Comparison of ENCODE assay signal across 8 mouse cellular contexts in genomic region chrX:135993192-135993594, GRCm38 (mm10). TPM values are rescaled to one million over a fixed set of nuclear protein-coding genes. Genes with fewer than 3 reads are reported as not detected.
A peak's percentile ranks its signal among the peaks of the same experiment; 100 is the strongest.
DNase-seq lines count a peak whose midpoint lies in the region; ATAC-seq and TF ChIP-seq lines count a peak whose summit lies in the region.
"Not testable (repeated sequence)": the region's sequence is repeated elsewhere in the genome, so short reads cannot be mapped to it uniquely, and the experiment has no call there.

No protein-coding gene starts in this region.

- H3K27ac ChIP-seq in forebrain, embryonic 10.5 days: peak overlapping the region; percentile 76
- H3K27ac ChIP-seq in heart, embryonic 15.5 days; intestine, embryonic 15.5 days; liver, embryonic 11.5 days (ENCODE audit: low read depth, low read length); olfactory bulb, adult 2 months (ENCODE audit: insufficient read depth, low read depth, low read length): not testable (repeated sequence)

- WGBS in forebrain, embryonic 10.5 days: 22% methylated on average over 2 of the region's 3 CpGs
- 60% methylated on average over 2 of the region's 3 CpGs for WGBS in heart, embryonic 15.5 days
- WGBS in intestine, embryonic 15.5 days: 55% methylated on average over 2 of the region's 3 CpGs
- WGBS in liver, embryonic 11.5 days: 56% methylated on average over 2 of the region's 3 CpGs
- WGBS in olfactory bulb, adult 2 months: 52% methylated on average over 2 of the region's 3 CpGs

- H3K4me1 ChIP-seq in forebrain, embryonic 10.5 days: peaks cover 12% of the 10 kb centered on the region; the same call in 1 of the 2 replicates
- not testable (repeated sequence) for H3K4me1 ChIP-seq in heart, embryonic 15.5 days (replicated peaks); intestine, embryonic 15.5 days (replicated peaks); liver, embryonic 11.5 days (replicated peaks; ENCODE audit: control insufficient read depth, insufficient read depth, low read length); olfactory bulb, adult 2 months (ENCODE audit: control insufficient read depth, insufficient read depth, low read length)

- H3K9ac ChIP-seq in heart, embryonic 15.5 days; intestine, embryonic 15.5 days; liver, embryonic 11.5 days (ENCODE audit: low read depth, low read length): not testable (repeated sequence)

- H3K27me3 ChIP-seq in forebrain, embryonic 10.5 days (ENCODE audit: poor library complexity, severe bottlenecking): peaks cover 18% of the 10 kb centered on the region
- not testable (repeated sequence) for H3K27me3 ChIP-seq in heart, embryonic 15.5 days; intestine, embryonic 15.5 days (replicated peaks); liver, embryonic 11.5 days (replicated peaks; ENCODE audit: control insufficient read depth, insufficient read depth, low read length)

- H3K36me3 ChIP-seq in forebrain, embryonic 10.5 days (replicated peaks); heart, embryonic 15.5 days; intestine, embryonic 15.5 days; liver, embryonic 11.5 days (ENCODE audit: control insufficient read depth, insufficient read depth, low read length): not testable (repeated sequence)

- not testable (repeated sequence) for TF ChIP-seq POLR2A in olfactory bulb, adult 2 months (IDR thresholded peaks at IDR 0.05; ENCODE audit: insufficient read depth, low read depth, low read length)

- not testable (repeated sequence) for H3K9me3 ChIP-seq in forebrain, embryonic 10.5 days; heart, embryonic 15.5 days (replicated peaks); intestine, embryonic 15.5 days; liver, embryonic 11.5 days (ENCODE audit: control insufficient read depth, low read length)

- not testable (repeated sequence) for TF ChIP-seq CTCF in olfactory bulb, adult 2 months (IDR thresholded peaks at IDR 0.05; ENCODE audit: insufficient read depth, low read depth, low read length)

- ATAC-seq in CD4-positive, CD25-positive, alpha-beta regulatory T cell, adult 4 months: peak; percentile 41
- ATAC-seq in heart, embryonic 15.5 days (replicated peaks; ENCODE audit: insufficient number of reproducible peaks, insufficient read depth, low FRiP score, low read depth): peak; percentile 11; the same call in 1 of the 2 replicates
- ATAC-seq in intestine, embryonic 15.5 days: peak; percentile 90
- ATAC-seq in liver, embryonic 11.5 days (replicated peaks; ENCODE audit: low FRiP score): peak; percentile 83

- H3K4me3 ChIP-seq in forebrain, embryonic 10.5 days; heart, embryonic 15.5 days; intestine, embryonic 15.5 days (replicated peaks); liver, embryonic 11.5 days (ENCODE audit: low read depth, low read length): not testable (repeated sequence)
- peak overlapping the region; percentile 8; the same call in 1 of the 2 replicates for H3K4me3 ChIP-seq in olfactory bulb, adult 2 months (ENCODE audit: insufficient read depth, low read depth, low read length)

- peak; percentile 39 for DNase-seq in cerebellum, adult 9-11 months
- DNase-seq in forebrain, embryonic 10.5 days (ENCODE audit: extremely low spot score, low spot score): not testable (repeated sequence)
- peak; percentile 34 for DNase-seq in liver, embryonic 11.5 days (ENCODE audit: low spot score)
- peak; percentile 6 for DNase-seq in mesoderm, embryonic 11.5 days (ENCODE audit: low read depth, low spot score)

- not testable (repeated sequence) for H3K4me2 ChIP-seq in heart, embryonic 15.5 days; intestine, embryonic 15.5 days (replicated peaks); liver, embryonic 11.5 days

RNA-seq across cellular contexts. Expression of gene Arxes2, which starts 0.4 kb away (rescaled TPM):
- 1 to 10 TPM; 4.2 to 5.2 TPM for polyA plus RNA-seq in CD4-positive, CD25-positive, alpha-beta regulatory T cell, adult 4 months (2017; shearing (Covaris generic))
- polyA plus RNA-seq in forebrain, embryonic 10.5 days (2016; fragmentation: Nextera tagmentation; extraction: Ambion mirVana): 99.3 and 104 TPM in 2 replicates
- polyA plus RNA-seq in heart, embryonic 15.5 days (2015; fragmentation: Nextera tagmentation; extraction: Ambion mirVana): 58.6 and 61.2 TPM in 2 replicates
- polyA plus RNA-seq in intestine, embryonic 15.5 days (2015; fragmentation: Nextera tagmentation; extraction: Ambion mirVana): 73.9 and 86.6 TPM in 2 replicates
- 51.6 and 58.6 TPM in 2 replicates for polyA plus RNA-seq in liver, embryonic 11.5 days (2014; fragmentation: Nextera tagmentation; extraction: Ambion mirVana)
- not detected in 2 replicates for polyA plus RNA-seq in olfactory bulb, adult 2 months (2012; ENCODE audit: insufficient read depth, insufficient read length, low replicate concordance, missing spikeins)

RNA-seq across cellular contexts. Expression of gene Arxes1, which starts 40.0 kb away (rescaled TPM):
- polyA plus RNA-seq in CD4-positive, CD25-positive, alpha-beta regulatory T cell, adult 4 months (2017; shearing (Covaris generic)): not detected
- polyA plus RNA-seq in forebrain, embryonic 10.5 days (2016; fragmentation: Nextera tagmentation; extraction: Ambion mirVana): 41.1 and 43.5 TPM in 2 replicates
- polyA plus RNA-seq in heart, embryonic 15.5 days (2015; fragmentation: Nextera tagmentation; extraction: Ambion mirVana): 19.3 and 20.9 TPM in 2 replicates
- polyA plus RNA-seq in intestine, embryonic 15.5 days (2015; fragmentation: Nextera tagmentation; extraction: Ambion mirVana): 26.7 and 32.3 TPM in 2 replicates
- 29.4 and 32.8 TPM in 2 replicates for polyA plus RNA-seq in liver, embryonic 11.5 days (2014; fragmentation: Nextera tagmentation; extraction: Ambion mirVana)
- not detected in 2 replicates for polyA plus RNA-seq in olfactory bulb, adult 2 months (2012; ENCODE audit: insufficient read depth, insufficient read length, low replicate concordance, missing spikeins)

Comparison
In these comparisons a context has a peak if more than half of its experiments do, and no peak if none do; other contexts are left out.
1. ATAC-seq: peak in every context shown above with its lines; median percentile 90 in intestine, embryonic 15.5 days; 83 in liver, embryonic 11.5 days; 41 in CD4-positive, CD25-positive, alpha-beta regulatory T cell, adult 4 months; 11 in heart, embryonic 15.5 days.
2. RNA of gene Arxes1, which starts 40.0 kb away (polyA plus RNA-seq): 41.1 to 43.5 TPM in forebrain, embryonic 10.5 days, 29.4 to 32.8 TPM in liver, embryonic 11.5 days, 26.7 to 32.3 TPM in intestine, embryonic 15.5 days and 19.3 to 20.9 TPM in heart, embryonic 15.5 days; not detected in CD4-positive, CD25-positive, alpha-beta regulatory T cell, adult 4 months and not detected in olfactory bulb, adult 2 months; every median in the first group is over 10 times any median in the second.